Mouse (Mus musculus) left cerebral cortex, postnatal 36 days (tissue): Measurements from ENCODE around the gene Palm. TPM values are rescaled to one million over a fixed set of nuclear protein-coding genes. Genes with fewer than 3 reads are reported as not detected.
A peak's percentile ranks its signal among the peaks of the same experiment; 100 is the strongest.

Source experiments
- DNase-seq, 2 experiments: peaks; one replicate each; pipeline ENCODE4 v3.0.0; 2021 to 2022; ENCODE audit warnings: low spot score in 2 of 2, mixed read lengths in 1 of 2
- intact Hi-C: fragments of 180-260 bp; cut with DNase I; formaldehyde crosslinking; loops from one replicate; pipeline ENCODE4 v1.15.1; 2025
- total RNA-seq, 2 experiments: library from RNA; stranded (reverse); gene quantifications; 2 replicates each; pipeline ENCODE4 v1.2.3; 2021

Gene Palm
- total RNA-seq, 2 experiments from 2014 or later = 321 to 357 TPM

GRCm38 (mm10) chr10:79792339-79793040, 882 bp upstream of the Palm start:
- DNase-seq = no peak
- intact Hi-C loops = loop anchor here (1.0 kb wide), 1 partner anchor 20 kb away; no protein-coding TSS in a partner anchor

GRCm38 (mm10) chr10:79793738-79794490, 542 bp downstream of the Palm start:
- intact Hi-C loops = loop anchor here (1.0 kb wide), 1 partner anchor 18 kb away; no protein-coding TSS in a partner anchor
- DNase-seq = peak; percentile 62 to 68

- intact Hi-C loops = no loop called here
These were observed 1.1 kb downstream of the Palm start for GRCm38 (mm10) chr10:79794491-79794931.

GRCm38 (mm10) chr10:79795905-79796304, 2.5 kb downstream of the Palm start:
- intact Hi-C loops = loop anchor here (1.0 kb wide), 1 partner anchor 9 kb away; no protein-coding TSS in a partner anchor
- DNase-seq = no peak

More at GRCm38 (mm10) chr10:79794491-79794931, 1.1 kb downstream of the Palm start:
- peak in 1 of 2 experiments; percentile 39 for DNase-seq

- DNase-seq = no peak
- intact Hi-C loops = no loop called here
These were observed 4.0 kb downstream of the Palm start for GRCm38 (mm10) chr10:79797326-79797725.

- no peak for DNase-seq
- intact Hi-C loops = no loop called here
These were observed 5.0 kb downstream of the Palm start for GRCm38 (mm10) chr10:79798289-79798928.

GRCm38 (mm10) chr10:79800508-79800907, 7.1 kb downstream of the Palm start:
- DNase-seq = no peak
- intact Hi-C loops = no loop called here

GRCm38 (mm10) chr10:79801837-79802236, 8.5 kb downstream of the Palm start:
- DNase-seq = no peak
- intact Hi-C loops = no loop called here

- intact Hi-C loops = no loop called here
- DNase-seq = peak; percentile 57 to 61
These were observed 9.1 kb downstream of the Palm start for GRCm38 (mm10) chr10:79802331-79802971.

- peak; percentile 92 to 95 for DNase-seq
- intact Hi-C loops = no loop called here
These were observed 10.4 kb downstream of the Palm start for GRCm38 (mm10) chr10:79803716-79804323.

- intact Hi-C loops = loop anchor here (1.0 kb wide), 1 partner anchor 10 kb away; no protein-coding TSS in a partner anchor
- DNase-seq = no peak
These were observed 12.3 kb downstream of the Palm start for GRCm38 (mm10) chr10:79805636-79806035.

- DNase-seq = no peak
- intact Hi-C loops = no loop called here
These were observed 13.0 kb downstream of the Palm start for GRCm38 (mm10) chr10:79806331-79806730.

GRCm38 (mm10) chr10:79806972-79807371, 13.6 kb downstream of the Palm start:
- intact Hi-C loops = no loop called here
- DNase-seq = no peak

- intact Hi-C loops = no loop called here
These were observed 14.5 kb downstream of the Palm start for GRCm38 (mm10) chr10:79807826-79808225.

GRCm38 (mm10) chr10:79808728-79809127, 15.4 kb downstream of the Palm start:
- no peak for DNase-seq
- intact Hi-C loops = no loop called here

More at GRCm38 (mm10) chr10:79807826-79808225, 14.5 kb downstream of the Palm start:
- no peak for DNase-seq

- intact Hi-C loops = loop anchor here (1.0 kb wide), 1 partner anchor 19 kb away; the partner anchor contains the start of gene Palm
- DNase-seq = peak; percentile 83 to 84
These were observed 18.6 kb downstream of the Palm start for GRCm38 (mm10) chr10:79811736-79812637.

GRCm38 (mm10) chr10:79814271-79814842, 21.0 kb downstream of the Palm start:
- no peak for DNase-seq
- intact Hi-C loops = no loop called here
